Mouse (Mus musculus): ENCODE data around the gene Rcl1. TPM values are rescaled to one million over a fixed set of nuclear protein-coding genes. Genes with fewer than 3 reads are reported as not detected.

The Rcl1 gene
- polyA plus RNA-seq, 2 experiments = 30.9 to 48.6 TPM

- Histone ChIP-seq H3K4me3 (replicated peaks; ENCODE audit: low read length) (no peak overlapping the region), H3K27ac (replicated peaks; ENCODE audit: low read depth, low read length) (no peak overlapping the region), H3K9me3 (ENCODE audit: control insufficient read depth, low read length) (no peaks in the 10 kb centered on the region), H3K9ac (ENCODE audit: low read depth, low read length, severe bottlenecking) (no peak overlapping the region), H3K27me3 (ENCODE audit: control insufficient read depth, insufficient read depth, low read length) (no peaks in the 10 kb centered on the region), H3K4me2 (replicated peaks; ENCODE audit: low read depth, low read length, severe bottlenecking) (no peak overlapping the region), H3K36me3 (ENCODE audit: control insufficient read depth, insufficient read depth, low read length) (no peaks in the 10 kb centered on the region), H3K4me1 (ENCODE audit: control insufficient read depth, insufficient read depth, low read length) (peaks cover 3% of the 10 kb centered on the region; the same call in 1 of the 2 replicates)
- no peak for TF ChIP-seq POLR2A (IDR thresholded peaks at IDR 0.05; ENCODE audit: borderline replicate concordance, extremely low read depth, insufficient read depth, insufficient read length)
- WGBS = 83% methylated on average over 4 of the region's 4 CpGs
- ATAC-seq (ENCODE audit: low FRiP score, low read depth) (no peak), DNase-seq (ENCODE audit: low spot score) (no peak)
These were observed 79.2 kb downstream of the Rcl1 start for GRCm38 (mm10) chr19:29180336-29180735.

GRCm38 (mm10) chr19:29182166-29182565 lies 81.0 kb downstream of the Rcl1 start:
- H3K4me1 ChIP-seq (ENCODE audit: control insufficient read depth, insufficient read depth, low read length) = peaks cover 3% of the 10 kb centered on the region; the same call in 1 of the 2 replicates

GRCm38 (mm10) chr19:29185122-29185521 lies 83.9 kb downstream of the Rcl1 start:
- no peaks in the 10 kb centered on the region for H3K9me3 ChIP-seq (ENCODE audit: control insufficient read depth, low read length)
- ATAC-seq (ENCODE audit: low FRiP score, low read depth) (no peak), DNase-seq (ENCODE audit: low spot score) (no peak)
- no peak overlapping the region for H3K4me3 ChIP-seq (replicated peaks; ENCODE audit: low read length)
- H3K9ac ChIP-seq (ENCODE audit: low read depth, low read length, severe bottlenecking) = no peak overlapping the region
- H3K4me1 ChIP-seq (ENCODE audit: control insufficient read depth, insufficient read depth, low read length) = peaks cover 3% of the 10 kb centered on the region; the same call in 1 of the 2 replicates
- no peaks in the 10 kb centered on the region for H3K27me3 ChIP-seq (ENCODE audit: control insufficient read depth, insufficient read depth, low read length)
- no peak for TF ChIP-seq POLR2A (IDR thresholded peaks at IDR 0.05; ENCODE audit: borderline replicate concordance, extremely low read depth, insufficient read depth, insufficient read length)
- WGBS = 51% methylated on average over 7 of the region's 7 CpGs
- no peaks in the 10 kb centered on the region for H3K36me3 ChIP-seq (ENCODE audit: control insufficient read depth, insufficient read depth, low read length)
- H3K4me2 ChIP-seq (replicated peaks; ENCODE audit: low read depth, low read length, severe bottlenecking) = no peak overlapping the region
- no peak overlapping the region for H3K27ac ChIP-seq (replicated peaks; ENCODE audit: low read depth, low read length)

More at GRCm38 (mm10) chr19:29182166-29182565, 81.0 kb downstream of the Rcl1 start:
- no peaks in the 10 kb centered on the region for H3K9me3 ChIP-seq (ENCODE audit: control insufficient read depth, low read length)
- TF ChIP-seq POLR2A (IDR thresholded peaks at IDR 0.05; ENCODE audit: borderline replicate concordance, extremely low read depth, insufficient read depth, insufficient read length) = no peak
- 67% methylated on average over 5 of the region's 5 CpGs for WGBS
- DNase-seq (ENCODE audit: low spot score) (peak; percentile 10), ATAC-seq (ENCODE audit: low FRiP score, low read depth) (no peak)
- no peak overlapping the region for H3K4me2 ChIP-seq (replicated peaks; ENCODE audit: low read depth, low read length, severe bottlenecking)
- no peak overlapping the region for H3K9ac ChIP-seq (ENCODE audit: low read depth, low read length, severe bottlenecking)
- H3K36me3 ChIP-seq (ENCODE audit: control insufficient read depth, insufficient read depth, low read length) = no peaks in the 10 kb centered on the region
- no peak overlapping the region for H3K27ac ChIP-seq (replicated peaks; ENCODE audit: low read depth, low read length)
- no peaks in the 10 kb centered on the region for H3K27me3 ChIP-seq (ENCODE audit: control insufficient read depth, insufficient read depth, low read length)
- H3K4me3 ChIP-seq (replicated peaks; ENCODE audit: low read length) = no peak overlapping the region

- no peaks in the 10 kb centered on the region for H3K27me3 ChIP-seq (ENCODE audit: control insufficient read depth, insufficient read depth, low read length)
- DNase-seq (ENCODE audit: low spot score) (peak; percentile 6), ATAC-seq (ENCODE audit: low FRiP score, low read depth) (no peak)
- TF ChIP-seq POLR2A (IDR thresholded peaks at IDR 0.05; ENCODE audit: borderline replicate concordance, extremely low read depth, insufficient read depth, insufficient read length) = no peak
- no peak overlapping the region for H3K27ac ChIP-seq (replicated peaks; ENCODE audit: low read depth, low read length)
- 42% methylated on average over 9 of the region's 9 CpGs for WGBS
- H3K4me1 ChIP-seq (ENCODE audit: control insufficient read depth, insufficient read depth, low read length) = peaks cover 3% of the 10 kb centered on the region; the same call in 1 of the 2 replicates
- H3K4me3 ChIP-seq (replicated peaks; ENCODE audit: low read length) = no peak overlapping the region
- no peaks in the 10 kb centered on the region for H3K36me3 ChIP-seq (ENCODE audit: control insufficient read depth, insufficient read depth, low read length)
- H3K9ac ChIP-seq (ENCODE audit: low read depth, low read length, severe bottlenecking) = no peak overlapping the region
- H3K4me2 ChIP-seq (replicated peaks; ENCODE audit: low read depth, low read length, severe bottlenecking) = no peak overlapping the region
- H3K9me3 ChIP-seq (ENCODE audit: control insufficient read depth, low read length) = no peaks in the 10 kb centered on the region
These were observed 84.5 kb downstream of the Rcl1 start for GRCm38 (mm10) chr19:29185552-29186232.

GRCm38 (mm10) chr19:29188879-29189278 lies 87.7 kb downstream of the Rcl1 start:
- no peak overlapping the region for H3K9ac ChIP-seq (ENCODE audit: low read depth, low read length, severe bottlenecking)
- H3K4me1 ChIP-seq (ENCODE audit: control insufficient read depth, insufficient read depth, low read length) = peaks cover 3% of the 10 kb centered on the region; the same call in 1 of the 2 replicates
- no peaks in the 10 kb centered on the region for H3K36me3 ChIP-seq (ENCODE audit: control insufficient read depth, insufficient read depth, low read length)
- H3K9me3 ChIP-seq (ENCODE audit: control insufficient read depth, low read length) = no peaks in the 10 kb centered on the region
- no peak overlapping the region for H3K27ac ChIP-seq (replicated peaks; ENCODE audit: low read depth, low read length)
- H3K4me2 ChIP-seq (replicated peaks; ENCODE audit: low read depth, low read length, severe bottlenecking) = no peak overlapping the region
- H3K4me3 ChIP-seq (replicated peaks; ENCODE audit: low read length) = no peak overlapping the region
- TF ChIP-seq POLR2A (IDR thresholded peaks at IDR 0.05; ENCODE audit: borderline replicate concordance, extremely low read depth, insufficient read depth, insufficient read length) = no peak
- WGBS = 77% methylated on average over 2 of the region's 2 CpGs
- no peaks in the 10 kb centered on the region for H3K27me3 ChIP-seq (ENCODE audit: control insufficient read depth, insufficient read depth, low read length)
- DNase-seq (ENCODE audit: low spot score) = no peak
- no peak for ATAC-seq (ENCODE audit: low FRiP score, low read depth)

MicroRNAs within 50 kb of the gene (microRNA counts, 519-probe panel; counts per million panel counts)
- 2,939 counts per million, percentile 54 among the panel's probes with 10 or more counts for microRNA mmu-miR-101b

Small RNAs within 50 kb of the gene (microRNA-seq; reads per million reads assigned to microRNA genes)
- 1,818 reads per million, percentile 78 among the genes with 10 or more reads in this experiment for gene Mir101b

Other genes starting within 250 kb of the Rcl1 start
- 5.8 and 6.8 TPM in 2 replicates for gene Plpp6, start 137.4 kb upstream of the Rcl1 start, polyA plus RNA-seq (2012; rRNA removed)
- gene Plpp6, start 137.4 kb upstream of the Rcl1 start, polyA plus RNA-seq (2014; fragmentation: Nextera tagmentation; extraction: Ambion mirVana) = 9.4 and 9.6 TPM in 2 replicates
- 0.59 and 1.0 TPM in 2 replicates for gene 4430402I18Rik, start 133.6 kb upstream of the Rcl1 start, polyA plus RNA-seq (2012; rRNA removed)
- gene 4430402I18Rik, start 133.6 kb upstream of the Rcl1 start, polyA plus RNA-seq (2014; fragmentation: Nextera tagmentation; extraction: Ambion mirVana) = 1.0 and 1.5 TPM in 2 replicates
- 32.1 and 35.8 TPM in 2 replicates for gene Cdc37l1, start 111.0 kb upstream of the Rcl1 start, polyA plus RNA-seq (2012; rRNA removed)
- gene Cdc37l1, start 111.0 kb upstream of the Rcl1 start, polyA plus RNA-seq (2014; fragmentation: Nextera tagmentation; extraction: Ambion mirVana) = 39.6 and 47.8 TPM in 2 replicates
- gene Ak3, start 53.4 kb upstream of the Rcl1 start, polyA plus RNA-seq (2012; rRNA removed) = 33.9 and 36.0 TPM in 2 replicates
- gene Ak3, start 53.4 kb upstream of the Rcl1 start, polyA plus RNA-seq (2014; fragmentation: Nextera tagmentation; extraction: Ambion mirVana) = 83.9 and 84.8 TPM in 2 replicates
- gene Jak2, start 150.5 kb downstream of the Rcl1 start, polyA plus RNA-seq (2012; rRNA removed) = 13.1 and 15.7 TPM in 2 replicates
- gene Jak2, start 150.5 kb downstream of the Rcl1 start, polyA plus RNA-seq (2014; fragmentation: Nextera tagmentation; extraction: Ambion mirVana) = 15.2 and 16.4 TPM in 2 replicates
- 2.8 and 3.0 TPM in 2 replicates for gene Insl6, start 224.0 kb downstream of the Rcl1 start, polyA plus RNA-seq (2012; rRNA removed)
- 5.6 and 6.7 TPM in 2 replicates for gene Insl6, start 224.0 kb downstream of the Rcl1 start, polyA plus RNA-seq (2014; fragmentation: Nextera tagmentation; extraction: Ambion mirVana)
- gene Rln1, start 233.3 kb downstream of the Rcl1 start, polyA plus RNA-seq (2012; rRNA removed) = 0.19 and 0.41 TPM in 2 replicates
- gene Rln1, start 233.3 kb downstream of the Rcl1 start, polyA plus RNA-seq (2014; fragmentation: Nextera tagmentation; extraction: Ambion mirVana) = 0.68 TPM in 1 of 2 replicates, not detected in the other